Mouse (Mus musculus) brain, embryonic 14.5 days (tissue): ENCODE data around the gene Carmil2. TPM values are rescaled to one million over a fixed set of nuclear protein-coding genes. Genes with fewer than 3 reads are reported as not detected.

Experiments
- DNase-seq: peaks from one replicate; pipeline ENCODE4 v3.0.0-alpha.2; 2011; ENCODE audit warnings: low read depth
- CTCF ChIP-seq: fragments of 200-500 bp; IDR thresholded peaks from 2 replicates; pipeline ENCODE4 v1.5.1; 2012; ENCODE audit warnings: inconsistent platforms, mild to moderate bottlenecking, moderate library complexity, borderline replicate concordance; ENCODE audit not compliant: insufficient read depth, insufficient read length; ENCODE audit errors: extremely low read depth
- POLR2A ChIP-seq: fragments of 200-500 bp; IDR thresholded peaks from 2 replicates; pipeline ENCODE4 v1.6.1; 2012; ENCODE audit warnings: mild to moderate bottlenecking, inconsistent platforms, borderline replicate concordance; ENCODE audit not compliant: poor library complexity, insufficient read depth, insufficient read length, severe bottlenecking; ENCODE audit errors: extremely low read depth
- polyA plus RNA-seq: library from polyadenylated mRNA; depleted of rRNA; stranded (reverse); fragments of >200 nt; gene quantifications from 2 replicates; pipeline ENCODE4 v1.2.3, GENCODE M21; 2012

Carmil2 gene
- polyA plus RNA-seq, 1 experiment = 20.5 TPM

GRCm38 (mm10) chr8:105686551-105686950 is 477 bp downstream of the Carmil2 start:
- no peak for DNase-seq
- TF ChIP-seq POLR2A (no peak), CTCF (no peak)

- TF ChIP-seq POLR2A = no peak
- no peak for TF ChIP-seq CTCF
- no peak for DNase-seq
Measured at GRCm38 (mm10) chr8:105687512-105687911, 1.4 kb downstream of the Carmil2 start.

GRCm38 (mm10) chr8:105688242-105688752 is 2.2 kb downstream of the Carmil2 start:
- no peak for TF ChIP-seq CTCF
- no peak for DNase-seq

- DNase-seq = no peak
Measured at GRCm38 (mm10) chr8:105689256-105689982, 3.3 kb downstream of the Carmil2 start.

GRCm38 (mm10) chr8:105689983-105690360 is 3.9 kb downstream of the Carmil2 start:
- TF ChIP-seq CTCF (no peak), POLR2A (no peak)
- DNase-seq = no peak

More at GRCm38 (mm10) chr8:105689256-105689982, 3.3 kb downstream of the Carmil2 start:
- TF ChIP-seq CTCF (no peak), POLR2A (no peak)

GRCm38 (mm10) chr8:105690978-105691377 is 4.9 kb downstream of the Carmil2 start:
- TF ChIP-seq POLR2A (no peak), CTCF (no peak)
- no peak for DNase-seq

- no peak for TF ChIP-seq CTCF
- no peak for TF ChIP-seq POLR2A
- no peak for DNase-seq
Measured at GRCm38 (mm10) chr8:105692449-105693182, 6.5 kb downstream of the Carmil2 start.

GRCm38 (mm10) chr8:105693648-105694047 is 7.6 kb downstream of the Carmil2 start:
- TF ChIP-seq POLR2A (no peak), CTCF (no peak)
- peak; percentile 84 for DNase-seq

- peak; percentile 27; the same call in 1 of the 2 replicates for TF ChIP-seq CTCF
- TF ChIP-seq POLR2A = no peak
- peak; percentile 48 for DNase-seq
Measured at GRCm38 (mm10) chr8:105694051-105694799, 8.2 kb downstream of the Carmil2 start.

GRCm38 (mm10) chr8:105695080-105695780 is 9.2 kb downstream of the Carmil2 start:
- TF ChIP-seq CTCF = no peak
- TF ChIP-seq POLR2A = no peak
- DNase-seq = no peak
